Mouse (Mus musculus) limb, embryonic 12.5 days (tissue): ENCODE results near the gene Tsga13. TPM values are rescaled to one million over a fixed set of nuclear protein-coding genes. Genes with fewer than 3 reads are reported as not detected.

Experiments used
- ATAC-seq: fragments of 200-750 bp; cut with Nextera tagmentation; 2 replicates; pipeline ENCODE4 v1.8.0; 2017; ENCODE audit warnings: low read depth, moderate TSS enrichment; ENCODE audit not compliant: insufficient number of reproducible peaks, insufficient read depth, low FRiP score, low TSS enrichment
- H3K27ac ChIP-seq: fragments of 300-500 bp; sonication (generic); 2 replicates; pipeline ENCODE4 v1.5.1; 2016; ENCODE audit warnings: mild to moderate bottlenecking, moderate library complexity
- H3K27me3 ChIP-seq: fragments of 300-500 bp; sonication (generic); 2 replicates; pipeline ENCODE4 v1.6.1; 2016; ENCODE audit warnings: mild to moderate bottlenecking, moderate library complexity
- H3K36me3 ChIP-seq: fragments of 300-500 bp; sonication (generic); 2 replicates; pipeline ENCODE4 v1.6.1; 2016; ENCODE audit warnings: mild to moderate bottlenecking, moderate library complexity
- H3K4me1 ChIP-seq: fragments of 300-500 bp; sonication (generic); replicated peaks from 2 replicates; pipeline ENCODE4 v1.6.1; 2016
- H3K4me2 ChIP-seq: fragments of 300-500 bp; sonication (generic); 2 replicates; pipeline ENCODE4 v1.6.1; 2016; ENCODE audit warnings: mild to moderate bottlenecking, moderate library complexity
- H3K4me3 ChIP-seq: fragments of 300-500 bp; sonication (generic); replicated peaks from 2 replicates; pipeline ENCODE4 v1.5.1; 2016; ENCODE audit warnings: mild to moderate bottlenecking
- H3K9ac ChIP-seq: fragments of 300-500 bp; sonication (generic); replicated peaks from 2 replicates; pipeline ENCODE4 v1.6.1; 2016; ENCODE audit warnings: mild to moderate bottlenecking, moderate library complexity
- H3K9me3 ChIP-seq: fragments of 300-500 bp; sonication (generic); 2 replicates; pipeline ENCODE4 v1.6.1; 2016; ENCODE audit warnings: mild to moderate bottlenecking, moderate library complexity
- WGBS: fragments of 180-500 bp; shearing (Covaris S2); methylation state at CpG from one replicate; pipeline ENCODE4 v1.1.7; 2016; 5-methylcytosine and 5-hydroxymethylcytosine counted together
- polyA plus RNA-seq: library from polyadenylated mRNA; unstranded; fragments of >200 nt; fragmentation: Nextera tagmentation; extraction: Ambion mirVana; gene quantifications from 2 replicates; pipeline ENCODE4 v1.2.1, GENCODE M21; 2016

The Tsga13 gene
- 0.38 TPM in 1 of 2 replicates, not detected in the other for polyA plus RNA-seq

DNA sequence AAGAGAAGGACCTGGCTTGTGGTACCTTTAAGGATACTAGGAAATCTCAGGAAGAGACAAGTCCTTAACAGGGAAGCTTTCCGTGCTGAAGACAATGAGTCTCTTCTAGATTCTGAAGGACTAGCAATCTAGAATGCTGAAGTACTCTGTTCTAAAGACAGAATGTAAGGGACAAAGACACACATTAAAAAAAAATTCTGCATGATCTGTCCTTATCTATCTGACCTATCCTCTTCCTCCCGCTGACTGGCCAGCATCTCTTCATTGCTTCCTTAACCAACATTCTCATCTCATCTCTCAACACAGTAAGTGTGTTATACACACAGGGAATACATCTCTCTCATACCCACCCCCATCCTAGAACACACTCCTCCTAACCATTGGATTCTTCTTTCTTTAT lies at the start of gene Tsga13:
Gene Tsga13 (minus strand): TSS at position 101 of the 400 bp plus-strand sequence.
- no peak for ATAC-seq
- H3K4me2 ChIP-seq, result no peak within 1 kb of the TSS
- H3K4me1 ChIP-seq, result no peaks in the 10 kb centered on the region
- no peak within 1 kb of the TSS for H3K9ac ChIP-seq
- no peak within 1 kb of the TSS for H3K27ac ChIP-seq
- H3K4me3 ChIP-seq, result no peak within 1 kb of the TSS
- no peaks in the 10 kb centered on the region for H3K36me3 ChIP-seq
- H3K9me3 ChIP-seq, result no peaks in the 10 kb centered on the region
- WGBS, result 95% methylated on average over 2 of the region's 2 CpGs
- no peaks in the 10 kb centered on the region for H3K27me3 ChIP-seq

- peak within 1 kb of the TSS; percentile 74 for H3K4me2 ChIP-seq
- peaks cover 3% of the 10 kb centered on the region; the same call in 1 of the 2 replicates for H3K4me1 ChIP-seq
- under 1% methylated on average over 75 of the region's 75 CpGs for WGBS
- peaks cover 37% of the 10 kb centered on the region for H3K27me3 ChIP-seq
- H3K9me3 ChIP-seq, result peaks cover 37% of the 10 kb centered on the region
- H3K9ac ChIP-seq, result peak within 1 kb of the TSS; percentile 54; the same call in 1 of the 2 replicates
- peak within 1 kb of the TSS; percentile 61 for H3K4me3 ChIP-seq
- ATAC-seq, result no peak; the same call in 1 of the 2 replicates
- H3K27ac ChIP-seq, result no peak within 1 kb of the TSS
- peaks cover 3% of the 10 kb centered on the region; the same call in 1 of the 2 replicates for H3K36me3 ChIP-seq
Measured at GRCm38 (mm10) chr6:30958736-30959540, 43.6 kb upstream of the Tsga13 start, which contains the start of gene Klf14. Gene Klf14, minus strand, starts transcription at chr6:30959078.

DNA sequence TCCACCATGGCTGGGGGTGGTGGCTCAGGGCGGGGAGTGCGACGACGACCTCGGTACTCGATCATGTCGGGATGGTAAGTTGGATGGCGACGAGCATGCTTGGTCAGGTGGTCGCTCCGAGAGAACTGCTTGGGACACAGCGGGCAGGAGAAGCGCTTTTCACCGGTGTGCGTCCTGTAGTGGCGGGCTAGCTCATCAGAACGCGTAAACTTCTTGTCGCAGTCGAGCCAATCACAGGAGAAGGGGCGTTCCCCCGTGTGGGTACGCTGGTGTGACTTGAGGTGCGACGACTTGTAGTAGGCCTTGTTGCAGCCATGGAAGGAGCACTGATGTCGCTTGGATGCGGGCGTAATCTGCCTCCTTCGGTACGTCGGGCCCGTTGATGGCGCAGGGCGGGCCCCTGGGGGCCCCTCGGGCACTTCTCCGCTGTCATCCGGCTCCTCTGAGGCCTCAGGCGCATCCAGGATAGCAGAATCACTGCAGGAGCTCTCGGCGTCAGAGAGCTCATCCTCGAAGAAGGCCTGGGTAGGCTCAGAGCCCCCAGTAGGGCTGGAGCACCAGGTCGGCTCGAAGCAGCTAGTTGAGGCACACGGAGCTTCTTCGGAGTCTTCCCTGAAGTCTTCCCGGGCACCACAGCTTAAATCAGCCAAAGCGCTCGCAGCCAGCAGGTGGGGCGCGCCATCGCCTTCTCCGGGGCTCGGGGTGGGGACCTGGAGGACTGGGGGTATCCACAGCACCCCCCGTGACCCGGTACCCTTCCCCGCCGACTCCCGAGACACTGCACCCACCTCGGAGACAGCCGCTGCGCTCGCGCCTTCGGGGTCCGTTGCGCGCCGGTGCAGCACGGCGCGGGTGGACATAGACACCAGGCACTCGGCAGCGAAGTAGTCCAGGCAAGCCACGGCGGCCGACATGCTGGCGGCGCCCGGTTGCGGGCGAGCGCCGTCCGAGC lies 42.7 kb upstream of the Tsga13 start:
- Histone ChIP-seq H3K4me2 (peak overlapping the region; percentile 74), H3K4me3 (peak overlapping the region; percentile 61), H3K27me3 (peaks cover 37% of the 10 kb centered on the region), H3K36me3 (peaks cover 3% of the 10 kb centered on the region; the same call in 1 of the 2 replicates), H3K4me1 (peaks cover 3% of the 10 kb centered on the region; the same call in 1 of the 2 replicates), H3K27ac (no peak overlapping the region), H3K9ac (peak overlapping the region; percentile 54; the same call in 1 of the 2 replicates), H3K9me3 (peaks cover 37% of the 10 kb centered on the region)
- no peak for ATAC-seq
- 6% methylated on average over 84 of the region's 84 CpGs for WGBS

- Histone ChIP-seq H3K27me3 (no peaks in the 10 kb centered on the region), H3K4me3 (no peak overlapping the region), H3K9me3 (no peaks in the 10 kb centered on the region), H3K9ac (no peak overlapping the region), H3K36me3 (no peaks in the 10 kb centered on the region), H3K4me1 (no peaks in the 10 kb centered on the region), H3K27ac (no peak overlapping the region), H3K4me2 (no peak overlapping the region)
- ATAC-seq, result no peak
- WGBS, result 31% methylated on average over 5 of the region's 5 CpGs
Measured at GRCm38 (mm10) chr6:30939264-30939663, 23.9 kb upstream of the Tsga13 start.

DNA sequence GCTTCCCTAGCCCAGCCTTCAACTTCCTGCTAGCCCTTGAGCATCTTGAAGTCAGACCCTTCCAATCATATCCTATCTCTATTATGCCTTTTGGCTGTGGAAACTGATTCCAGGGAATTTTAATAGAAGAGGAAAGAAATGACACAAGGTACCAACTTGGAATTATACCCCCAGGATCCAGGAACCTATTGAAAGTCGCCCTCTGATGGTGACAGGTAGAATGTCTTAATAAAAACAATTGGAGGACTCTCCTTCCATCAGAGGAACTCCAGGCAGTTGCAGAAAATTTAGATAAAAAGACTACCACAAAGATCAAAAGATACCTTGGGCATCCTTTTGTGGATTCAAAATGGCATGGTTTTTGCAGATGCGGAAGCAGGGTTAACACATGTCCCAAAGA lies 7.4 kb upstream of the Tsga13 start:
- H3K4me2 ChIP-seq, result no peak overlapping the region
- 50% methylated on average over 2 of the region's 2 CpGs for WGBS
- H3K27ac ChIP-seq, result no peak overlapping the region
- H3K27me3 ChIP-seq, result no peaks in the 10 kb centered on the region
- H3K36me3 ChIP-seq, result no peaks in the 10 kb centered on the region
- no peaks in the 10 kb centered on the region for H3K9me3 ChIP-seq
- no peak overlapping the region for H3K4me3 ChIP-seq
- H3K9ac ChIP-seq, result no peak overlapping the region
- no peak for ATAC-seq
- no peaks in the 10 kb centered on the region; the same call in 1 of the 2 replicates for H3K4me1 ChIP-seq

DNA sequence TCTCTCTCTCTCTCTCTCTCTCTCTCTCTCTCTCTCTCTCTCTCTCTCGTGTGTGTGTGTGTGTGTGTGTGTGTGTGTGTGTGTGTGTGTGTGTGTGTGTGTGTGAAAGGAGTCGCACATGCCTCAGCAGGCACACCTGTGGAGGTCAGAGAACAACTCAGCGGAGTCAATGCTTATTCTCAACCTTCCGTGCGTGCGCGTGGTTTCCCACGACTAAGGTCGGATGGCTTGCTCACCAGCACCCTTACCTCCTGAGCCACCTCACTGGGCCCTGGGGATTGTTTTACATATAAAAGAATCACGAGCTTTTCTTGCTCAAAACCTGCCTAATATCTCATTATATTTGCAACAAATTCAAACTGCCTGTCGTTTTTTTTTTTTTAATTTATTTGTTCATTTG lies 6.5 kb upstream of the Tsga13 start:
- WGBS, result 78% methylated on average over 10 of the region's 11 CpGs
- no peak overlapping the region for H3K27ac ChIP-seq
- no peak for ATAC-seq
- no peaks in the 10 kb centered on the region; the same call in 1 of the 2 replicates for H3K4me1 ChIP-seq
- no peak overlapping the region for H3K9ac ChIP-seq
- H3K36me3 ChIP-seq, result no peaks in the 10 kb centered on the region
- H3K27me3 ChIP-seq, result no peaks in the 10 kb centered on the region
- H3K9me3 ChIP-seq, result no peaks in the 10 kb centered on the region
- no peak overlapping the region for H3K4me3 ChIP-seq
- no peak overlapping the region for H3K4me2 ChIP-seq

DNA sequence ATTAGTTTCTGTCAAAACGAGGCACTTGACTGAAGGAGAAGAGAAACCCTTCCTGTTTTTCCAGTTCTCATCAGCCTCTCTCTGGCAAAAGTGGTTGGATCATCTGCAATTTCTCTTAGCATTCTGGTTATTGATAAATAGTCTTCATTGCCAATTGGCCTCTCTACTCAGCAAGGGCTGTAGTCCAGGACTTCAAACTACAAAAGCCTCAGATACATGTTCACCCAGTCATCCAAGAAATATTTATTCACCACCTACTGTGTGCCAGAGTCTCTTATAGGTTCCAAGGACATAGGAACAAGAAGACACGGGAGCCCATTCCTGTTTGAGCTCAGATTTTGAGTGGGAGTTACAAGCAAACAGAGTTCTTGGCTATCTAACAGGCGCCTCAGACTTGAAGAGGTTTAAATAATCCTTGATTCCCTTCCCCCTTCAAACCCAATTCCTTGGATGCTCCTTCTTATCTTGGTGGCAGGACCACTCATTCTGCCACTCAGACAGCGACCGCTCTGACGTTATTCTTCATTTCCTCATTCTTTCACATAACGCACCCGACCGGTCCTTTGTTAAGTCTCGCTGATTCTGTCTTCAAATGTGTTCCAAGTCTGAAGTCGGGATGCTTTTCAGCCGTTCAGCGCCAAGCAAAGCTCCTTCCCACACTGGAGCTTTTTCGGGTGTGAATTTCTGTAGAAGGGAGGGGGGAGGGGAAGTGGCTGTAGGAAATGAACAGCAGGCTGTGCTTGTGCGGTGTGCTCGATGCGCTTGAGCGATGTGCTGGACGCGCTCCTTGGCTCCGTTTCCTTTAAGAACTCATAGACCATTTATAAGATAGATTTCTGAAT lies 5.7 kb upstream of the Tsga13 start:
- 64% methylated on average over 21 of the region's 21 CpGs for WGBS
- no peaks in the 10 kb centered on the region for H3K27me3 ChIP-seq
- H3K4me1 ChIP-seq, result no peaks in the 10 kb centered on the region; the same call in 1 of the 2 replicates
- no peak overlapping the region for H3K27ac ChIP-seq
- H3K4me3 ChIP-seq, result no peak overlapping the region
- no peak overlapping the region; the same call in 1 of the 2 replicates for H3K4me2 ChIP-seq
- H3K36me3 ChIP-seq, result no peaks in the 10 kb centered on the region
- H3K9ac ChIP-seq, result no peak overlapping the region
- no peak for ATAC-seq
- H3K9me3 ChIP-seq, result no peaks in the 10 kb centered on the region

DNA sequence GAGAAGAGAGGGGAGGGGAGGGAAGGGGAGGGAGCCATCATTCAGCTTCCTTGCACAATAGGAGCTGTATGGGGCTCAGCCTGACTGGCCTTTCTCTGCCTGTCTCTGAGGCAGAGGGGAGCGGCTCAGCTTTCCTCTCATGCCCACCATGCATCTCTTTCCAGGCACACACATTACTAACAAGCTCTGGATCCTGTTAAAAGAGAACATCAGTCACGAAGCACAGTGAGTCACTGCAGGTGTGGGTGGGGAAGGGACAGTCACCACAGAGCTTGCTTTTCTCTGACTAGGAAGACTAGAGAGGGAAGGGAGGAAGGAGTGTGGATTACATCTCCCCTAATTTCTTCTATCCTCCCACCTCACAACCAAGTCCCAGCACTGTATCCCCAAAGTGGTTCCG lies 7.4 kb downstream of the Tsga13 start:
- H3K9ac ChIP-seq, result no peak overlapping the region
- no peak for ATAC-seq
- no peak overlapping the region for H3K27ac ChIP-seq
- no peaks in the 10 kb centered on the region for H3K9me3 ChIP-seq
- H3K4me3 ChIP-seq, result no peak overlapping the region
- no peaks in the 10 kb centered on the region for H3K27me3 ChIP-seq
- 48% methylated on average over 3 of the region's 3 CpGs for WGBS
- H3K36me3 ChIP-seq, result no peaks in the 10 kb centered on the region
- peaks cover 17% of the 10 kb centered on the region for H3K4me1 ChIP-seq
- no peak overlapping the region for H3K4me2 ChIP-seq

DNA sequence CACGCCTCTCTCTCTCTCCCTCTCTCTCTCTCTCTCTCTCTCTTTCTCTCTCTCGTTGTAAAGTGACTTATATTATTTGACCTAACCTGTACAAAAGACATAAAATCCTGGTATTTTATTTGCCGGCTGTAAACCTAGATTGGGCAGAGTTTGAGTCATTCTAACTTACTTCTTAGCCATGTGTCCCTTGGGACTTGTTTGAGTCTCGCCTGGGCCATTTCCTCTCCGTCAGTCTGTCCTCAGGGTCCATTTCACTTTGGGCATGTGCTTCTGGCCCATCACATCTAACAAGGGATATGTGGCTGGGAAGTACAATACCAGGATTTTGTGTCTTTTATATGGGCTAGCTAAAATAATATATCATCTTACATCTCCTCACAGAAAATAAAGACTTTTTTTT lies 10.5 kb downstream of the Tsga13 start:
- H3K27me3 ChIP-seq, result no peaks in the 10 kb centered on the region
- no peaks in the 10 kb centered on the region for H3K9me3 ChIP-seq
- no peak overlapping the region for H3K9ac ChIP-seq
- H3K4me3 ChIP-seq, result no peak overlapping the region
- H3K36me3 ChIP-seq, result no peaks in the 10 kb centered on the region
- peaks cover 17% of the 10 kb centered on the region for H3K4me1 ChIP-seq
- no peak for ATAC-seq
- H3K27ac ChIP-seq, result no peak overlapping the region
- WGBS, result 38% methylated on average over 5 of the region's 5 CpGs
- H3K4me2 ChIP-seq, result no peak overlapping the region

GRCm38 (mm10) chr6:30904033-30904432 lies 11.3 kb downstream of the Tsga13 start:
- no peak overlapping the region for H3K4me2 ChIP-seq

More at GRCm38 (mm10) chr6:30904033-30904432, 11.3 kb downstream of the Tsga13 start:
- H3K27ac ChIP-seq, result no peak overlapping the region
- peaks cover 17% of the 10 kb centered on the region for H3K4me1 ChIP-seq
- H3K27me3 ChIP-seq, result no peaks in the 10 kb centered on the region
- H3K36me3 ChIP-seq, result no peaks in the 10 kb centered on the region
- 50% methylated on average over 3 of the region's 3 CpGs for WGBS
- no peaks in the 10 kb centered on the region for H3K9me3 ChIP-seq
- H3K4me3 ChIP-seq, result no peak overlapping the region
- no peak overlapping the region for H3K9ac ChIP-seq
- no peak for ATAC-seq
